Mouse (Mus musculus) skeletal muscle tissue, adult 2 months (tissue): ENCODE results near the gene Tmem45b.
"Not testable (repeated sequence)": the region's sequence is repeated elsewhere in the genome, so short reads cannot be mapped to it uniquely, and the experiment has no call there.

ENCODE experiments used
- DNase-seq: peaks from one replicate; pipeline ENCODE4 v3.0.0-alpha.2; 2012; ENCODE audit warnings: low read depth, low spot score

The Tmem45b gene

DNA sequence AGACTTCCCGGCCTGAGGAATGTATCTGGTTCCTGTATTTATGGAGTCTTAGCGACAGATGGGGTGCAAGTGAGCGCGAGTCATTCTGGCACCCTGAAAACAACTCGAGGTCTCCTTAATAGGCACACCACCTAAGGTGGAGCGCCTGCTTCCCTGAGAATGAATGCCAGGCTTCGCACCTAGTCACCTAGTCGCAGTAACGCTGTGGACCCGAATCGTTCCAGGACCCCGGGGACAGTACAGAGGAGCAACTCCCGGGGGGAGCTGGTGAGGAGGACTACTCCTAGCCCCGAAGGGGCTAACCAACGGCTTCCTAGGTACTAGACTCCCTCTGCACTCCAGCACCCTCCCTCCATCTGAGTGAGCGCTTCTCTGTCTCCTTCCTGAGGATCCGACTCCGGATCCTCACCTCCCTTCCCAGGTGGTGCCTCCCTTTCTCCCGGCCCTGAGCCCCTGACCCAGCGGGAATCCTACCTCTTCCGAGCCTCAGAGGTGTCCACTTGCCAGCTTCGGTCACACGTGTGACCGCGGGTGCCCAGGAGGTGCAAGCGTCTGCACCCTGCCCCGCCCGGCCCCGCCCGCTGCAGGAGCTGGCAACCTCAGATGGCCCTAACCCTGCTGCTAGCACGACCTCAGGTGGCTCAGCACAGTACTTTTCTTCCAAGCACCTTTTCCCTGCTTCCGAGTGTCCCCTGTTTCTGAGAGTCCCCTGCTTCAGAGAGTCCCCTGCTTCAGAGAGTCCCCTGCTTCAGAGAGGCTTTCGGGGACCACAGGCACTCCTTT lies at the start of gene Tmem45b:
Tmem45b (minus strand) TSS at position 771 of the 783 bp plus-strand sequence.
- no peak for DNase-seq

DNA sequence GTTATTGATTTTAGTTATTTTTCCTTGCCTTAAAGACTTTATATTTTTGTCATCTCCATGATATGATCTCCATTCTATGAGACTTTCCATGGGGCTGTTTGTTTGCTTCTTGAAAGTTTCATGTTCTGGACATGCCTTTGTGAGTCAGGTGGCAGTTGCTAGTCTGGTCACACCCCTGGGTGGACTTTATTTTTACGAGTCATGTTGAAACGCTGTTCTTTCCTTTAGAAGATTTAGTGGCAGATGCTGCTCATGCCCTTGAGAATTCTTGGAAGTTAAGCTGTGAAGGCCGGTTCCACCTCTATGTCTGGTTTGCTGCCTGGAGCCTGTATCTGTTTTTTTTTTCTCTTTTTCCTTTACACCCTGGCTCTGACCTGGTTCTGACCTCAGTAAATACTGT lies 43.9 kb upstream of the Tmem45b start:
- DNase-seq, result no peak

GRCm38 (mm10) chr9:31501221-31501620 lies 37.0 kb upstream of the Tmem45b start:
- DNase-seq, result not testable (repeated sequence)

DNA sequence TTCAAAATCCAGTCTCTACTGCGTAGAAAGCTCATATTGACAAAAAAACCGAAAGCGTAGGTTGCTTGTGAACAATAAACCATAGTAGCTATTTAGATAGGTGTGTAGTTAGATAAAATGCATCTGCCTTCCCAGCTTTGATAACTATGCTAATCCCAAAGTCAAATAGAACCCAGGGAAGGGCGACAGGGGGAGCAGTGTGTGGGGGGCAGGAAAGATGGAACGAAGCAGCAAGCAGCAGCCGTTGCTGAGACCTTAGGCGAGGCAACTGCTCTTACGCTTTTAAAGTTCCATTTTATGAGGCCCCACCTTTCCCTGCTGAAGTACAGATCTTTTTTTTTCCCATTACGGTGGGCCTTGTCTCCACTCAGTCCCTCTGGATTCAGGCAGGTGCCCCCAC lies 1.1 kb downstream of the Tmem45b start:
- no peak for DNase-seq

GRCm38 (mm10) chr9:31454356-31454755 lies 9.9 kb downstream of the Tmem45b start:
- DNase-seq, result no peak

- no peak for DNase-seq
Observed at GRCm38 (mm10) chr9:31452166-31452565, 12.1 kb downstream of the Tmem45b start.

GRCm38 (mm10) chr9:31449145-31449772 lies 15.0 kb downstream of the Tmem45b start:
- no peak for DNase-seq

DNA sequence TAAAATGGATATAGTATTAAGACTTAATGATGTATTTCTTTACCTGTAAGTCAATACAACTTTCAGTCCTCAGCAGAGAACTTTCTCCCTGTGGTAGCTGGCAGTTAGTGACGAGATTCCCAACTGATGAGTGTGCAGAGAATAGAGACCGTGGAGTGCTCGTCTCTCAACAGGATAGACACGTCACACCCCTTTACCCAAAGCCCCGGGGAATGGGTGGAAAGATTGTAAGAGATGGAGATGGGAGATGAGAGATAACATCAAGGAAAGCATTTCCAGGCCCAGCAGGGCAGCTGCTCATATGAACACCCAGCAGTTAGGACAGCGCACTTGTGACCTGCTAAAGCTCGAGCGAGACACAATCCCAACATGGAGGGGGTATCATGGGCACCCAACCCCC lies 20.0 kb downstream of the Tmem45b start:
- no peak for DNase-seq

GRCm38 (mm10) chr9:31441487-31441886 lies 22.8 kb downstream of the Tmem45b start:
- DNase-seq, result no peak

DNA sequence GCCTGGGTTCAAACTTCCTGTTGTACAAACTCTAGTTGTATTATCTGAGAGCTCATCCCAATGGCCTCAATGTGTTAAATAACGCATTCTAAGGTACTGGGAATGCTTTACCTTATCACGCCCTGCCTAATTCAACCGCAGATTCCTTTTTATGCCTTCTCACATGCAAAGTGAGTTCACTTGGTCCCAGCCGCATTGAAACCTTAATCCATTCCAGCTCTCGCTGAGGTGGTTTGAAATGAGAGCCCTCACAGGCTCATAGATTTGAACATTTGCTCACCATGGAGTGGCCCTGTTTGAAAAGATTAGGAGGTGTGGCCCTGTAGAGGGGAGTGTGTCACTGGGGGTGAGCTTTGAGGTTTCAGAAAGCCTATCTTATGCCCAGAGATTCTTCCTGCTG lies 23.9 kb downstream of the Tmem45b start:
- no peak for DNase-seq

DNA sequence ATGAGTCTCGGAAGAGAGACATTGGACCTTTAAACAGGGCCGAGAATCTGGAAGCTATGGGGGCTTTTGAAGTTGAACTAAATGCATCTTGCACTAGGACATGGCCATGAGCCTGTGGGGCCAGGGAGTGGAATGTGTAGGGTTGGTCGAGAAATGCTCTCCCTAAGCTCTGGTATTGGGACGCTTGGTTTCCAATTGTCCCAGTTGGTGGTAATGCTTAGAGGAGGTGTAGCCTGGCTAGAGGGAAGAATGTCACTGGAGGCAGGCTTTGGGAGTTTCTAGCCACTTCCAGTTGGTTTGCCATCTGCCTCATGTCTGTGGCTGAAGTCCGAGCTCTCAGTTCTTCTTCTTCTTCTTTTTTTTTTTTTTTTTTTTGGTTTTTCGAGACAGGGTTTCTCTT lies 24.9 kb downstream of the Tmem45b start:
- no peak for DNase-seq

- DNase-seq, result no peak
Observed at GRCm38 (mm10) chr9:31438834-31439233, 25.4 kb downstream of the Tmem45b start.

- DNase-seq, result no peak
Observed at GRCm38 (mm10) chr9:31437861-31438260, 26.4 kb downstream of the Tmem45b start.

DNA sequence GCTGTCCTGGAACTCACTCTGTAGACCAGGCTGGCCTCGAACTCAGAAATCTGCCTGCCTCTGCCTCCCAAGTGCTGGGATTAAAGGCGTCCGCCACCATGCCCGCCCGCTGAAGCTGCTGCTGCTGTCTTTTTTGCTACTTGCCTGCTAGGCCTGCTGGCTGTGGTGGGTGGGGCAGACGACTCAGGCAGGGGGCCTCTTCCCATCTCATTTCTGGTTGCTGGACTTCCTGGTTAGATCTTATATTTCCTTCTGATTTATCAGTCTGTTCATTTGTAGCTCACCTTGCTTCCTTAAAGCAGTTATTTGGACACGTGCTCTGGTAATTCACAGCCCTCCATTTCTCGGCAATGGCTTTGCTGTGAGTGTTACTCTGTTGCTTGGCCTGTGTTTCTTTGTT lies 28.8 kb downstream of the Tmem45b start:
- DNase-seq, result no peak

- no peak for DNase-seq
Observed at GRCm38 (mm10) chr9:31433431-31433830, 30.8 kb downstream of the Tmem45b start.

DNA sequence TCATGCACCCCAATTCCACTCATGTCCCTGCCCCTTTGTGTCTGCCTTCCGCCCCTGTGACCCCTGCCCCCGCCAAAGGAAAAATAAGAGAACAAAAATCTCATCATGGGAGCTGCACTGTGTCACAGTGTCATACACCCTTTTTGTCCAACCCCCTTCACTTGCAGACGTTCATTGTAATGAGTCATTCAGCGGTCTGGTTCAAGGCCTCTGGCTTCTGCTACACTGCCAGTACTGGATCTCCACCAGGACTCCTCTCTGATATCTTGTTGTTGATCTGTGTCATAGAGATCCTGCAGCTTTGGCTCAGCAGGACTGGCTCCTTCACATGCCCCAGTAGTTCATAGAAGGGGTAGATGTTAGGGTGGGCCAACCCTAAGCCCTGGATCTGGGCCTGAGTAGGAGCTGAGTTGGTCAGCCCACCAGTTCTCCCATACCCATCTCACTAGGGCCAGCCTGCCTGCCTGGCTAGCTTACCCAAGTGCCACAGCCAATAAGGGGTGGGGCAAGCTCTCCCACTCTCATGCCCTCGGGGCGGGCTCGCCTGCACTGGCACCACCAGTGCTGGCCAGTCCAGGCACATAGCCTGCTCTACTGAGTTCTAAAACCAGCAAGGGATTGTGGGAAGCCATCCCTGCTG lies 31.8 kb downstream of the Tmem45b start:
- DNase-seq, result no peak

GRCm38 (mm10) chr9:31431751-31432150 lies 32.5 kb downstream of the Tmem45b start:
- DNase-seq, result no peak

GRCm38 (mm10) chr9:31430011-31430410 lies 34.3 kb downstream of the Tmem45b start:
- DNase-seq, result no peak

GRCm38 (mm10) chr9:31428971-31429370 lies 35.3 kb downstream of the Tmem45b start:
- DNase-seq, result no peak

DNA sequence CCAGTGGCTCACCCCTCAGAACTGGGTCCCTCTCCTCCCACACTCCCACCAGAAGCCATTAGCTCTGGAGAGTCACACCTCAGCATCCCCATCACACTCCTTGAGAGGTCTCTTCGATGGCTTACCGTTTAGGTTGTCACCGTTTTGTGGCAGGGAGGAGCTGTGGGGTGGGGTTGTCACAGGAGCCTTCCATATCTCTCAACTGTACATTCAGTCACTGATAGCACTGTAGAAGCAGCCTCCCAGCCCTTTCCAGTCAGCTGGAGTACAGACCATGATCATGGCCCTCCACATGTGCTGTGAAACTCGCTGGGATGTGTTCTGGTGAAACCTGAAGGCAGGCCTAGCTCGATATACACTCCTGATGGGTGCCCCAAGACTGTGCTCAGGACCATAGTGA lies 42.1 kb downstream of the Tmem45b start:
- DNase-seq, result no peak

DNA sequence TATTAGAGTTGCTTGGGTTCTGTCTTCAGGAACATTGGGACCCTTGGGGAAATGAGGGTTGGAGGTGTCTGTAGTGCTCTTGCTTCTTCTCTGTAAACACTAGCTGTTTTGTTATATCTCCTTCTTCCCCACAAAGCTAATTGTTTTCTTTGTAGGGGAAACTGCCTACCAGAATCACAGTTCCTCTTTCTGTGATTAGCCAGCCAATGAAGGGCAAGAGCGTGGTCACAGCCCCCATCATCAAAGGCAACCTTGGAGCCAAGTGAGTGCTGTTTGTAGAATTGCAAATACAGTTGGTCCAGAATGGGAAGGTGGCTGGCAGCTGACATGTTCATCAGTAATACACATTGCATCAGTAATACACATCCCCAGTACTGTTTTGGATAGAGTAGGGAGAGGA lies 45.4 kb downstream of the Tmem45b start:
- DNase-seq, result no peak

GRCm38 (mm10) chr9:31412165-31412564 lies 52.1 kb downstream of the Tmem45b start:
- no peak for DNase-seq

GRCm38 (mm10) chr9:31405217-31405616 lies 59.0 kb downstream of the Tmem45b start:
- no peak for DNase-seq
